Mouse (Mus musculus): ENCODE results near the gene Dagla. TPM values are rescaled to one million over a fixed set of nuclear protein-coding genes. Genes with fewer than 3 reads are reported as not detected.
A peak's percentile ranks its signal among the peaks of the same experiment; 100 is the strongest.

The Dagla gene
- polyA plus RNA-seq, 1 experiment from 2014 or later: 3.4 TPM

GRCm38 (mm10) chr19:10305640-10306039, 963 bp upstream of the Dagla start:
- Histone ChIP-seq H3K27me3 (ENCODE audit: insufficient read depth, poor library complexity, severe bottlenecking) (peaks cover 56% of the 10 kb centered on the region), H3K4me3 (no peak overlapping the region), H3K36me3 (no peaks in the 10 kb centered on the region), H3K27ac (no peak overlapping the region), H3K4me1 (replicated peaks) (peaks cover 22% of the 10 kb centered on the region), H3K9me3 (no peaks in the 10 kb centered on the region)
- DNase-seq (ENCODE audit: low spot score): no peak
- 87% methylated on average over 12 of the region's 12 CpGs for WGBS

GRCm38 (mm10) chr19:10304395-10304794, 282 bp downstream of the Dagla start:
- Histone ChIP-seq H3K4me1 (replicated peaks) (peaks cover 24% of the 10 kb centered on the region), H3K27me3 (ENCODE audit: insufficient read depth, poor library complexity, severe bottlenecking) (peaks cover 55% of the 10 kb centered on the region), H3K9me3 (no peaks in the 10 kb centered on the region), H3K27ac (peak overlapping the region; percentile 89), H3K36me3 (no peaks in the 10 kb centered on the region), H3K4me3 (peak overlapping the region; percentile 66)
- DNase-seq (ENCODE audit: low spot score): no peak
- 9% methylated on average over 37 of the region's 37 CpGs for WGBS

- Histone ChIP-seq H3K27me3 (ENCODE audit: insufficient read depth, poor library complexity, severe bottlenecking) (peaks cover 49% of the 10 kb centered on the region), H3K4me3 (no peak overlapping the region), H3K9me3 (no peaks in the 10 kb centered on the region), H3K4me1 (replicated peaks) (peaks cover 33% of the 10 kb centered on the region), H3K27ac (no peak overlapping the region), H3K36me3 (no peaks in the 10 kb centered on the region)
- WGBS: 96% methylated on average over 3 of the region's 3 CpGs
- DNase-seq (ENCODE audit: low spot score): no peak
Observed at GRCm38 (mm10) chr19:10302852-10303251, 1.8 kb downstream of the Dagla start.

GRCm38 (mm10) chr19:10301866-10302356, 2.8 kb downstream of the Dagla start:
- H3K27me3 ChIP-seq (ENCODE audit: insufficient read depth, poor library complexity, severe bottlenecking): peaks cover 41% of the 10 kb centered on the region

GRCm38 (mm10) chr19:10301263-10301662, 3.4 kb downstream of the Dagla start:
- H3K36me3 ChIP-seq: no peaks in the 10 kb centered on the region
- no peak for DNase-seq (ENCODE audit: low spot score)
- H3K27ac ChIP-seq: no peak overlapping the region
- H3K27me3 ChIP-seq (ENCODE audit: insufficient read depth, poor library complexity, severe bottlenecking): peaks cover 41% of the 10 kb centered on the region
- no peak overlapping the region for H3K4me3 ChIP-seq
- peaks cover 44% of the 10 kb centered on the region for H3K4me1 ChIP-seq (replicated peaks)
- 83% methylated on average over 11 of the region's 11 CpGs for WGBS
- no peaks in the 10 kb centered on the region for H3K9me3 ChIP-seq

More at GRCm38 (mm10) chr19:10301866-10302356, 2.8 kb downstream of the Dagla start:
- no peak for DNase-seq (ENCODE audit: low spot score)
- 82% methylated on average over 4 of the region's 4 CpGs for WGBS
- H3K36me3 ChIP-seq: no peaks in the 10 kb centered on the region
- no peaks in the 10 kb centered on the region for H3K9me3 ChIP-seq
- H3K4me3 ChIP-seq: no peak overlapping the region
- H3K27ac ChIP-seq: no peak overlapping the region
- H3K4me1 ChIP-seq (replicated peaks): peaks cover 38% of the 10 kb centered on the region

- Histone ChIP-seq H3K4me1 (replicated peaks) (peaks cover 49% of the 10 kb centered on the region), H3K27ac (no peak overlapping the region), H3K9me3 (no peaks in the 10 kb centered on the region), H3K36me3 (no peaks in the 10 kb centered on the region), H3K27me3 (ENCODE audit: insufficient read depth, poor library complexity, severe bottlenecking) (peaks cover 38% of the 10 kb centered on the region), H3K4me3 (no peak overlapping the region)
- 95% methylated on average over 4 of the region's 4 CpGs for WGBS
- DNase-seq (ENCODE audit: low spot score): no peak
Observed at GRCm38 (mm10) chr19:10300809-10301208, 3.9 kb downstream of the Dagla start.

GRCm38 (mm10) chr19:10298268-10298667, 6.4 kb downstream of the Dagla start:
- Histone ChIP-seq H3K27ac (no peak overlapping the region), H3K9me3 (no peaks in the 10 kb centered on the region), H3K27me3 (ENCODE audit: insufficient read depth, poor library complexity, severe bottlenecking) (peaks cover 28% of the 10 kb centered on the region), H3K4me1 (replicated peaks) (peaks cover 55% of the 10 kb centered on the region), H3K4me3 (no peak overlapping the region), H3K36me3 (no peaks in the 10 kb centered on the region)
- no peak for DNase-seq (ENCODE audit: low spot score)
- WGBS: 82% methylated on average over 4 of the region's 4 CpGs

GRCm38 (mm10) chr19:10297041-10297503, 7.6 kb downstream of the Dagla start:
- peaks cover 18% of the 10 kb centered on the region for H3K27me3 ChIP-seq (ENCODE audit: insufficient read depth, poor library complexity, severe bottlenecking)
- no peaks in the 10 kb centered on the region for H3K9me3 ChIP-seq
- no peak overlapping the region for H3K4me3 ChIP-seq
- 42% methylated on average over 8 of the region's 8 CpGs for WGBS
- H3K36me3 ChIP-seq: no peaks in the 10 kb centered on the region
- no peak for DNase-seq (ENCODE audit: low spot score)
- H3K4me1 ChIP-seq (replicated peaks): peaks cover 58% of the 10 kb centered on the region
- peak overlapping the region; percentile 79 for H3K27ac ChIP-seq

- Histone ChIP-seq H3K27me3 (ENCODE audit: insufficient read depth, poor library complexity, severe bottlenecking) (peaks cover 12% of the 10 kb centered on the region), H3K36me3 (no peaks in the 10 kb centered on the region), H3K4me1 (replicated peaks) (peaks cover 58% of the 10 kb centered on the region), H3K27ac (peak overlapping the region; percentile 79), H3K9me3 (no peaks in the 10 kb centered on the region), H3K4me3 (no peak overlapping the region)
- 21% methylated on average over 5 of the region's 5 CpGs for WGBS
- DNase-seq (ENCODE audit: low spot score): peak; percentile 31
Observed at GRCm38 (mm10) chr19:10296306-10296705, 8.4 kb downstream of the Dagla start.

- peaks cover 12% of the 10 kb centered on the region for H3K27me3 ChIP-seq (ENCODE audit: insufficient read depth, poor library complexity, severe bottlenecking)
- H3K27ac ChIP-seq: peak overlapping the region; percentile 79
- no peaks in the 10 kb centered on the region for H3K36me3 ChIP-seq
- H3K4me3 ChIP-seq: peak overlapping the region; percentile 27
- 37% methylated on average over 20 of the region's 20 CpGs for WGBS
- no peaks in the 10 kb centered on the region for H3K9me3 ChIP-seq
- peaks cover 67% of the 10 kb centered on the region for H3K4me1 ChIP-seq (replicated peaks)
- peak; percentile 35 for DNase-seq (ENCODE audit: low spot score)
Observed at GRCm38 (mm10) chr19:10294631-10295562, 9.8 kb downstream of the Dagla start.

GRCm38 (mm10) chr19:10293987-10294386, 10.7 kb downstream of the Dagla start:
- Histone ChIP-seq H3K4me1 (replicated peaks) (peaks cover 67% of the 10 kb centered on the region), H3K27me3 (ENCODE audit: insufficient read depth, poor library complexity, severe bottlenecking) (peaks cover 12% of the 10 kb centered on the region), H3K4me3 (no peak overlapping the region), H3K9me3 (no peaks in the 10 kb centered on the region), H3K36me3 (no peaks in the 10 kb centered on the region), H3K27ac (peak overlapping the region; percentile 79)
- no peak for DNase-seq (ENCODE audit: low spot score)
- 85% methylated on average over 5 of the region's 5 CpGs for WGBS

- no peak overlapping the region for H3K27ac ChIP-seq
- DNase-seq (ENCODE audit: low spot score): no peak
- peaks cover 54% of the 10 kb centered on the region for H3K4me1 ChIP-seq (replicated peaks)
Observed at GRCm38 (mm10) chr19:10291896-10292490, 12.7 kb downstream of the Dagla start.

More at GRCm38 (mm10) chr19:10291896-10292490, 12.7 kb downstream of the Dagla start:
- peaks cover 19% of the 10 kb centered on the region for H3K27me3 ChIP-seq (ENCODE audit: insufficient read depth, poor library complexity, severe bottlenecking)
- H3K36me3 ChIP-seq: no peaks in the 10 kb centered on the region
- 83% methylated on average over 9 of the region's 9 CpGs for WGBS
- no peaks in the 10 kb centered on the region for H3K9me3 ChIP-seq
- H3K4me3 ChIP-seq: no peak overlapping the region
